Mouse (Mus musculus): Measurements from ENCODE around the gene Dact2. TPM values are rescaled to one million over a fixed set of nuclear protein-coding genes. Genes with fewer than 3 reads are reported as not detected.

The Dact2 gene
- total RNA-seq, 2 experiments from 2014 or later: 1.9 to 2.5 TPM

Other genes with a start within 250 kb of the Dact2 start
- not detected for gene Gm7356, start 200.6 kb downstream of the Dact2 start, total RNA-seq (2021)
- gene Gm7358, start 144.8 kb downstream of the Dact2 start, total RNA-seq (2021): not detected
- gene Smoc2, start 75.2 kb upstream of the Dact2 start, total RNA-seq (2021): 10 to 100 TPM; 43.6 to 48.6 TPM